Mouse (Mus musculus) heart, adult 8-10 months (tissue): Measurements from ENCODE around the gene Snapin. TPM values are rescaled to one million over a fixed set of nuclear protein-coding genes. Genes with fewer than 3 reads are reported as not detected.
A peak's percentile ranks its signal among the peaks of the same experiment; 100 is the strongest.

Experiments
- DNase-seq: peaks from one replicate; pipeline ENCODE4 v3.0.0; 2022; ENCODE audit warnings: low spot score
- total RNA-seq, 4 experiments: library from RNA; stranded (reverse); gene quantifications; 2 replicates each; pipeline ENCODE4 v1.2.4; 2022

The Snapin gene
- total RNA-seq, 4 experiments from 2014 or later: 69.7 to 77.6 (median 75.4) TPM

DNA sequence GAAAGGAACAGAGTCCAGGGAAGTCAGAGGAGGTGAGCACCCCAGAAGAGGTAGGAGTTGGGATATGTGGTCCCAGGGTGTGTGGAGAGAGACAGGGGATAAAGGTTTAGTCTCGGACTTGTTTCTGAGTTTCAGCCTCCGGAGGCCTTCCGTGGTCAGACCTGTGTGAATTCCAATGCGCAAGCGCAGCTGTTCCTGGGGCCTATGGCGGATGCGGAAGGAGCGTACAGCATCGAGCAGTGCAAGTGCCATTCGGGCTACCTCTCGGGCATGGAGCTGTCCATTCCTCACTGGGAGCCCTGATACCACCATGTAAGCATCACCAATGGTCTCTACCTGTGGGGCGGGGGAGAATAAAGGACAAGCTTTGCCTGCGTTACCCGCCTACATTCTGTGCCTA is 35.9 kb downstream of the Snapin start:
- DNase-seq: no peak

DNA sequence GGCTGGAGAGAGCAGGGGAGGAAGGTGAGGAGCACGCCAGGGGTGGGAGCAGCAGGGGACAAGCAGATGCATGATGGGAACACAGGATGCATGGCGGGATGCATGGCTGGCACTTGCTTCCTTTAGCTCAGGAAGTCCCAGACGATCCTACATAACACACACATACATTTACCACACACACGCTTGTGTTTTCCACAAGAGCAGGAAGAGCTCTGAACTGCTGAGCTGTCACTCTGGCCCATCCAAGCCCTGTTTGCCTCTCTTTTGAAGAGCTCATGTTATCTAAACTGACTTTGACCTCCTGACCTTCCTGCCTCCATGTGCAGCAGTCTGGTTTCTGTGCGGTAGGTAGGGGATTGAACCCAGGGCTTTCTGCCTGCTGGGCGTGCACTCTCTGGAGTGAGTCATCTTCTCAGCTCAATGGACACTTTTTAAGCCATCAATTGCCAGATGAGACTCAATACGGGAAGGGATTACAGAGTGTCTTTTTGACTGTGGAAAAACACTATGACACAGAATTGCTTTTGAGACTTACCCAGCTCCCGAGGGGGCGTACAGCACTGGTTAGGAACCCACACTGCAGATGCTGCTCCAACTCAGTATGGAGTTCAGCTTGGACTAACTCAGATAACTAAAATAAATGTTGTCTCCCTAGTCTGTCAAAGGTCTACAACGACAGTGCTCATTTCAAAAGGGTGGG is 39.3 kb downstream of the Snapin start:
- DNase-seq: no peak

DNA sequence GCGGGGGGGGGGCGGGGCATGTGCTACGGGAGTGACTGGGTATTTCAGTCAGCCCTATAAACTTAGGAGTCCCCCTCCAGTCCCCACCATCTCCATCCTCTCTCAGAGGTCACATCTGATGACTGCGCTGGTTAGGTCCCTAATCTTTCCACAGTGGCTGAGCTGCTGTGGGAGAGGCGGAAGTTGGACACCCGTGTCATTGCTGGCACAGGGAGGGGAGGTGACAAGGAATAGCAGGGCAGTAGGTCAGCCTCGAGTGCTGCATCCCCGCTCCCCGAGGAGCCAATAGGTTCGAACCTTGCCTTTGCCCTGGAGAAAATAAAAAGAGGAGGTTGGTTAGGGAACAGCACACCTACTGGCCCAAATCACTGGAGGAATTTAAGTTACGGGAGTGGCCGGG is 40.0 kb downstream of the Snapin start:
- DNase-seq: no peak

DNA sequence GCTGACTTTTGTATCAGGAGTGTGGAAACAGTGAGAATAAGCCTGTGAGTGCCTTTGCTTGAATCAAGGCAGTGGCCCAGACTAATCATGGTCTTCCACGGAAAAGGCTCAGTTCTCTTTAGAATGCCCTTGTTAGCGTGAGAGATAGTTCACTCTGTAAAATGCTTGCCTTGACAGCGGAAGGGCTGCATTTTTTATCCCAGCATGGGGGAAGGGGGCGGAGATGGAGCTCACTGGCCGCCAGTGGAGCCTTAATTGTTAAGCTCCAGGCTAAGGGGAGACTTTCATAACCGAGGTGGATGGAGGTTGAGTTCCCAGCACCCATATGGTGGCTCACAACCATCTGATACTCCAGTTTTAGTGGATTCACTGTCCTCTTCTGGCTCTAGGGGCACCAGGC is 42.2 kb downstream of the Snapin start:
- DNase-seq: no peak

DNA sequence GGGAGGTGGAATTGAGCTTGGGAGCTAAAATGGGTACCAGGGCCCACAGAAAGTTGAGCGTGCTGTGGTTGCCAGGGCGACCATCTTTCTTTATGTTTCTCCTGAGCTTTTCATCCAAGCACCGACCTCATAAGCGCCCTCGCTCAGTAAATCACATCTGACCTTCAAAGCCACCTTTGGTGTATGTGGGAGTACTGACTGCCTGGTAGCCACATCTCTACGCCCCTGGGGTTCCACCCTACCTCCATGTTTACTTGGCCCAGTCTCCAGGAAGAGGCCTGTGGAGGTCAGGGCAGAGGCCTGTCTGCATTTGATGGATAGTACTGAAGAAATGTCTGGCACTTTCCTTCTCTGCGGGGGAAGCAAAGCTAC is 43.7 kb downstream of the Snapin start:
- peak; percentile 38 for DNase-seq

DNA sequence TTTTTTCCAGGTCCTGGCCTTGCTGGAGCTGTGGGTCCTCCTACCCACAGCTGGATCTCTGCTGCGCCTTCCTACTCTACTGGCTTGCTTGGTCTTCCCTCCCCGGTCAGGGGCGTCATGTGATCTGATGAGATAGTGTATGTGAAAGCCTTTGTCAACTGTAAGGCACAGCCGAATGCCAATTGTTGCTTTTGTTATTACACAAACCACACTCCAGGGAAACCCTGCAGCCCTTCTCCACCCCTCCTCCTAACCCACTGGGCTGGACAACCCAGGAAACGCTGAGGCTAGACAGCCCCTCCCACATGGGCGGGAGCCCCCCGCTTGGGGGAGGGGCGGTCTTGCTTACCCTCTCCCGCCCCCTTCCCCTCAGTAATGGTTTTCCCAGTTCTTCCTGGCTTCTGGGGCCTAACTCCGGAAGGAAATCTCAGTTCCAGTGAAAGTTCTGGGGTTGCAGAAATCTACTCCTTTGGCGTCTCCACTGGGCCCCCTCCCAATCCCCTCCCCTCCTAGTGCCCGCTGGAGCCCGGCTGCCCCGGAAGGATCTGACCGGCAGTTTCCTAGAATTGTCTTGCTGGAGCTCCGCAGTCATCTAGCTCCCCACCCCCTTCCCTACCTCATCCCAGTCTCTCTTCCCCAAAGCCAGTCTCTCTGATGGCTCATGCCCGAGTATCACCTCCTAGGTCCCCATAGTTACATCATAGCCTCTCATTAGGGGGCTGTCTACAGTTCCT is 44.3 kb downstream of the Snapin start:
- DNase-seq: peak; percentile 95

DNA sequence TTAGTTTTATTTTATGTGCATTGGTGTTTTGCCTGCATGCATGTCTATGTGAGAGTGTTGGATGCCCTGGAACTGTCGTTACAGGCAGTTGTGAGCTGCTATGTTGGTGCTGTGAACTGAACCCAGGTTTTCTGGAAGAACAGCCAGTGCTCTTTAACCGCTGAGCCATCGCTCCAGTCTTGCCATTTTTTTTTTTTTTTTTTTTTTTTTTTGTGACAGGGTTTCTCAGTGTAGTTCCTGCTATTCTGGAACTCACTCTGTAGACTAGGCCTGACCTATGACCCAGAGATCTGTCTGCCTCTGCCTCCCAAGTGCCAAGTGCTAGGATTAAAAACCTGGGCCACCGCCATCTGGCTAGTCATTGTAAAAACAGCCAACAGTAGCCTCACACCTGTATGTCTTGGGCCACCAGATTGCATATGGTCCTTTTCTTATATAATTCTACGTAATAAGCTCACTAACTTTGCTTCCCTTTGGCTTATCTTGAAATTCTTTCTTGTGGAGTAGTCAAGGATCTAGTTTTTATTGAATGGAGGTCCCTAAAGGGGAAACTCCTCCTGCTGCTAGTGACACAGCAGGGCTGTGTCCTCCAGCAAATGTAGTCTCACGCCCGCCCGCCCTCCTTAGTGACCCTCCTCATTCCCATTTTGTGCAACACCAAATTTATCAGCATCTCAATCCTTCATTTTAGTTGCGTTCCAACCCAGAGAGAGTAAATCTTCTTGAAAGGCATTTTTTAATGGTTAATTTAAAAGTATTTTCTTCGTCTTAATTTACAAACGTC is 45.2 kb downstream of the Snapin start:
- DNase-seq: no peak

DNA sequence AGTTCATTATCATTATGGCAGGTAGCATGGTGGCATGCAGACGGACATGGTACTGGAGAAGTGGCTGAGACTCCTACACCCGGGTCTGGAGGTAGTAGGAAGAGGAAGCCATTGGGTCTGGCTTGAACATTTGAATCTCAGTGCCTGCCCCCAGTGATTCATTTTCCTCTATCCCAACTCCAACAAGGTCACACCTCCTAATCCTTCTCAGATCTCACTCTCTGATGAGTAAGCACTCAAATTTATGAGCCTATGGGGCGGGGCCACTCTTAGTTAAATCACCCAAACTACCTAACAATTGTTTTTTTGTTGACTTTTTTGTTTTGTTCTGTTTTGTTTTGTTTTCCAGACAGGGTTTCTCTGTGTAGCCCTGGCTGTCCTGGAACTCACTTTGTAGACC is 46.9 kb downstream of the Snapin start:
- DNase-seq: no peak

DNA sequence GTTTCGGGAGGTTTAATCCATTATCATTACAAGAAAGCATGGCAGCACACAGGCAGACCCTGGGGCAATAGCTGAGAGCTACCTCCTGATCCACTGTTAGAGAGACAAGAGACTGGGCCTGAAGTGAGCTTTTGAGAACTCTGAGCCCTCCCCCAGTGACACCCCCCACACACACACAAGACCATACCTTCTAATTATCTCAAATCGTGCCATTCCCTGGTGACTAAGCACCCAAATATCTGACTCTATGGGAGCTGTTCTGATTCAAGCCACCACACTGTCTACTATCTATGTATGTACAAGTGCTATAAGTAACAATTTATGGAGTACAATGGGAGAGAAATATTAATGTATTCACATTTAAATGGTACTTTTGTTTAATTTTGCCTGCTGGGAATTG is 50.1 kb downstream of the Snapin start:
- DNase-seq: no peak

Other genes with a start within 250 kb of the Snapin start
- gene Creb3l4, start 247.5 kb downstream of the Snapin start, total RNA-seq: under 1 TPM in 2 of 4 experiments, not detected in 2; 0.38 to 0.81 TPM
- gene Slc39a1, start 242.9 kb downstream of the Snapin start, total RNA-seq: 10 to 100 TPM; 65.1 to 79.2 (median 75.5) TPM
- 10 to 100 TPM; 16.0 to 18.5 (median 16.4) TPM for gene Crtc2, start 236.9 kb downstream of the Snapin start, total RNA-seq
- 10 to 100 TPM; 38.0 to 39.3 (median 38.7) TPM for gene Dennd4b, start 225.8 kb downstream of the Snapin start, total RNA-seq
- 10 to 100 TPM; 41.4 to 51.4 (median 46.0) TPM for gene Gatad2b, start 197.9 kb downstream of the Snapin start, total RNA-seq
- under 1 TPM; 0.57 to 0.76 (median 0.67) TPM for gene Slc27a3, start 101.1 kb downstream of the Snapin start, total RNA-seq
- gene Ints3, start 57.4 kb downstream of the Snapin start, total RNA-seq: 10 to 100 TPM; 22.9 to 28.1 (median 24.4) TPM
- gene Npr1, start 25.2 kb downstream of the Snapin start, total RNA-seq: 10 to 100 TPM; 15.1 to 17.3 (median 16.7) TPM
- gene Ilf2, start 14.9 kb downstream of the Snapin start, total RNA-seq: 10 to 100 TPM; 27.6 to 30.5 (median 28.8) TPM
- 100 to 1,000 TPM in 1 of 4 experiments, 10 to 100 TPM in 3; 93.2 to 105 (median 94.2) TPM for gene Chtop, start 18.5 kb upstream of the Snapin start, total RNA-seq
- gene S100a1, start 23.4 kb upstream of the Snapin start, total RNA-seq: 1,000 to 10,000 TPM; 1,071 to 1,219 (median 1,134) TPM
- gene S100a13, start 23.4 kb upstream of the Snapin start, total RNA-seq: 10 to 100 TPM; 25.0 to 34.8 (median 27.8) TPM
- under 1 TPM in 3 of 4 experiments, not detected in 1; 0.35 to 0.55 (median 0.37) TPM for gene S100a14, start 35.8 kb upstream of the Snapin start, total RNA-seq
- gene S100a16, start 46.2 kb upstream of the Snapin start, total RNA-seq: 10 to 100 TPM; 59.8 to 77.4 (median 72.4) TPM
- not detected for gene S100a3, start 69.5 kb upstream of the Snapin start, total RNA-seq
- not detected for gene S100a2, start 99.2 kb upstream of the Snapin start, total RNA-seq
- gene Gm42674, start 110.9 kb upstream of the Snapin start, total RNA-seq: not detected
- 10 to 100 TPM in 2 of 4 experiments, 1 to 10 TPM in 2; 5.9 to 16.2 (median 9.5) TPM for gene S100a4, start 112.7 kb upstream of the Snapin start, total RNA-seq
- not detected for gene S100a5, start 117.5 kb upstream of the Snapin start, total RNA-seq
- gene S100a6, start 121.8 kb upstream of the Snapin start, total RNA-seq: 10 to 100 TPM; 54.7 to 77.4 (median 69.0) TPM
- under 1 TPM in 1 of 4 experiments, not detected in 3; 0.29 TPM for gene S100a7a, start 163.0 kb upstream of the Snapin start, total RNA-seq
- 1 to 10 TPM in 3 of 4 experiments, under 1 TPM in 1; 0.97 to 7.2 (median 2.7) TPM for gene S100a8, start 177.9 kb upstream of the Snapin start, total RNA-seq
- 10 to 100 TPM in 1 of 4 experiments, 1 to 10 TPM in 3; 1.2 to 11.8 (median 2.5) TPM for gene S100a9, start 204.7 kb upstream of the Snapin start, total RNA-seq
- gene Pglyrp4, start 235.9 kb upstream of the Snapin start, total RNA-seq: not detected